Mouse (Mus musculus): Measurements from ENCODE around the gene Tbx4.

Gene Tbx4

GRCm38 (mm10) chr11:85857997-85858698, 28.1 kb upstream of the Tbx4 start:
- no peak for DNase-seq

DNA sequence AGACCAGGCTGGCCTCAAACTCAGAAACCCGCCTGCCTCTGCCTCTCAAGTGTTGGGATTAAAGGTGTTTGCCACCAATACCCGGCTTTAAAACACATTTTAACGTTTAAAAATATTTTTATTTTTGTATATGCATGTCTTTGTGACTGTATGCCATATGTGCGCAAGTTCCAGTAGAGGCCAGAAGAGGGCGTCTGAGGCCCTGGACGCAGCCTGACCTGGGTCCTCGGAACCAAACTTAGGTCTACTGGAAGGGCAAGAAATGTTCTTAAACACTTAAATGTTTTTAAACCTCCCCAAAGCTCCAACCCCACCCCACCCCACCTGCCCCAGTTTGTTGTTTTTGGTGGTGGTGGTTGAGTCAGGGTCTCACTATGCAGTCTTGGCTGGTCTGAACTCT, 21.9 kb upstream of the Tbx4 start:
- peak in 1 of 2 experiments; percentile 30 for DNase-seq

- no peak for DNase-seq
Observed at GRCm38 (mm10) chr11:85876059-85876788, 10.0 kb upstream of the Tbx4 start.

DNA sequence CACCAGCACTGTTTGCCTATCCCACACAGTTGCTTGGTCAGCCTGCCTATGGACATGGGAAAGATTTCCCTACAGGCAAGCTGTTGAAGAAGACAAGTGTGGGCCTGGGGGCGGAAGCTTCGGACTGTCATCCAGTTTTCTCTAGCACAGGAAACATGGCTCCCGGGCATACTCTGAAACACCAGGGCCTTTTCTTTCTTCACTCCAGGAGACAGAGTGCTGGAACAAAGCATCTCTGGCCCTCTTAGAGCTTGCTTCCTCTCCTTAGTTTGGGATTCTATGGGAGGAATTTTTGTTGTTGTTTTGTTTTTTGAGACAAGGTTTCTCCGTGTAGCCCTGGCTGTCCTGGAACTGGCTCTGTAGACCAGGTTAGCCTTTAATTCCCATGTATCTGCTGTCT, 1.7 kb upstream of the Tbx4 start:
- DNase-seq = no peak

DNA sequence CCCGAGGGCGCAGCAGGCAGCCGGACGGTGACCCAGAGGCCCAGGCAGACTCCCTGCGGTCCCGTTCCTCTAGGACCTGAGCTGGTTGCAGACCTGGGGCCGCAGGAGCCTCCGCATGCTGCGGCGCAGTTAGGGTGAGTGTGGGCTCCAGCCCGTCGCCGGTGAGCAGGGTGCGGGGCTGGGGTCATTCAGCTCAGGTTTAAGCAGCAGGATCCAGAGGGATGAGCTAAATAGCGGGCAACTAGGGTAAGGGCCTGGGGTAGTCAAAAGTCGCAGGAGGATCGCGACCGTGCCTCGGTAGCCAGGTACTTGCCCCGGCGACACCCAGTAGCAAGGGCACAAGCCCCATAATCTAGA, 185 bp downstream of the Tbx4 start:
- DNase-seq = no peak

GRCm38 (mm10) chr11:85887273-85887672, 1.1 kb downstream of the Tbx4 start:
- DNase-seq = no peak

GRCm38 (mm10) chr11:85887801-85888450, 1.7 kb downstream of the Tbx4 start:
- DNase-seq = peak in 1 of 2 experiments; percentile 24

- peak; percentile 40 to 63 for DNase-seq
Observed at GRCm38 (mm10) chr11:85888451-85888961, 2.3 kb downstream of the Tbx4 start.

DNA sequence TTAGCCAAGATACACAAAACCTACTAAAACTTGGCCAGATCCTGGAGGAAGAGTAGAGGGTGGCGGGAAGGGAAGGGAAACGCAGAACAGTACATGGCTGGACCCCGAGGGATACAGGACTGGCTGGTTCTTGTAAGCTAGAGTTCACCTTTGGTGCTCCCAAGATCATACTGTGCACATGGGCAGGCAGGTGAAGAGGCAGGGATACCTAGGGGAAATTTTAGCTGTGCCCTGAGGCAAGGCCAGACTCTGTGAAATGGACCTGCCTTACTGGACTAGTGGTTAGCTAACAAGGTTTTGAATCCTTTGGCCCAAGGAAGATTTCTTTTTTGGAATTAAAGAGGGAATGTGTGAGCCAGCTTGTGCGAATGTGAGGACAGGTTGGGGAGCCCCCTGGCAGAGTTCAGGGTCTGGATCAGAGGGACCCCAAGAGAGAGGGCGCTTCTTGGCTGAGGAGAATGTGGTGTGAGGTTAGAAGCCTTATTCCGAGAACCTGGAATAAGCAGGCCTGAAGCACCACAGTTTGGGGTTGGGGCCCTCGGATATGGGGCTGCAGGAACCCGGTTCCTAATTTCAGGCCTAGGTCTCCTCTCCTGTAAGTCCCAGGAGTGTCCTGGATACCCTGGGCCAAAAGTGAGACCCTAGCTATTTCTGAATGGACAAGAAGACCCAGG, 3.0 kb downstream of the Tbx4 start:
- DNase-seq = no peak

- peak; percentile 41 to 73 for DNase-seq
Observed at GRCm38 (mm10) chr11:85889730-85890562, 3.7 kb downstream of the Tbx4 start.

DNA sequence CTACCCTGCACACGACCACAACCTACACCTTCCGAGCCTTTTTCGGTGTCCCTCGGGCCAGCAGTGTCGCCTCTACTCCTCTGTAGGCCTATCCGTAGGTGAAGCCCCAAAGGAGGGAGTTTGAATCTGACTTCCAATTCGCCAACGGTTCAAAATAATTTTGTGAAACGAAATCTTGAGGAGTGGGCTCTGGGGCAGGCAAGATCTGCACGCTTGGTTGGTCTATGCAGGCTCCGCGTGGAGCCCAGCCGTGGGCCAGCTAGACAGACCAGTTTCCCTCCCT, 4.3 kb downstream of the Tbx4 start:
- no peak for DNase-seq

DNA sequence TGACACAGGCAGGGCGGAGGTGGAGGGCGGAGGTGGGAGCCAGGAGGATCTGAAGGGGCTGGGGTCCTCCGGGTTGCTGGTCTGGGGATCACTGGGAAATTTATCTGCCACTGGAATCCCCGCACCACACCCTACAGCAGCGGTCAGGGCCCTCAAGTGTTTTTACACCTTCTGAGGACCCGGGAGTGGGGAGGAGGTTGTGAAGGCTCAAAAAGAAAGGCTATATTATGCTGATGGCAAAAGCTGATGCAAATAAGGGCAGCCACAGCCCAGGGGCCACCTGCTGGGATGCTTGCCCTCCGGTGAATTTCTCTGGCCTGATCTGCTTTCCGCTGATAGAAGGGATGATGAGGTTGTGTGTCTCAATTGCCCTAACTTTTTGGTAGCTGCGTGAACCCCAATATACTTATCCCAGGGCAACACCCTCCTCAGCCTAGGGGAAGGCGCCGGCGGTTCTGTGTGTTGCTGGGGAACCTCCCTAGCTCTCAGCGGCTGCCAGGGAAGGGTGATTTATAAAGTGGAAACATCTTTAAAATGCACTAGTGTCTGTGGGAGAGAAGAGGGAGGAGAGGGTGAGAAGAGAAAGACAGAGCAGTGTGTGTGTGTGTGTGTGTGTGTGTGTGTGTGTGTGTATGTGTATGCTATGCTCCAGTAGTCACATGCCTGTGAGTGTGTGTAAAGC, 4.9 kb downstream of the Tbx4 start:
- peak; percentile 41 to 54 for DNase-seq

- DNase-seq = no peak
Observed at GRCm38 (mm10) chr11:85891692-85892040, 5.4 kb downstream of the Tbx4 start.

DNA sequence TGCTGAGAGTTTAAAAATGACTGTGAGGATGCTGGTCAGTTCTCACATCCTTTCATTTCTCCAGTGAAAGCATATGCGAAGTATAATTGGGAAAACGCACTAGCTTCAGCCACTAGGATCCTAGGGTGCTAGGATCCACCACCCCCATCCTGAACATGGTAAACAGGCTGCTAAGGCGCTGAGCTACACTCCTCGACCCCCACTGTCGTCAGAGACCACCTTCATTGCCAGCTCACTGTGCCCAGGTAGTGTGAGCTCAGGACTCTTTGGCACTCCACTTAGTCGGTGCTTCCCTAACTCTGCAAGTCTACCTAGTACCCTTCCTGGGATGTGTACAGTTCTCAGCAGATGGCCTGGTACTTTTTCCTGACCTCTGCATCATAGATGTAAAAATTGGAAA, 6.5 kb downstream of the Tbx4 start:
- no peak for DNase-seq

GRCm38 (mm10) chr11:85893400-85894135, 7.3 kb downstream of the Tbx4 start:
- DNase-seq = peak in 1 of 2 experiments; percentile 60

DNA sequence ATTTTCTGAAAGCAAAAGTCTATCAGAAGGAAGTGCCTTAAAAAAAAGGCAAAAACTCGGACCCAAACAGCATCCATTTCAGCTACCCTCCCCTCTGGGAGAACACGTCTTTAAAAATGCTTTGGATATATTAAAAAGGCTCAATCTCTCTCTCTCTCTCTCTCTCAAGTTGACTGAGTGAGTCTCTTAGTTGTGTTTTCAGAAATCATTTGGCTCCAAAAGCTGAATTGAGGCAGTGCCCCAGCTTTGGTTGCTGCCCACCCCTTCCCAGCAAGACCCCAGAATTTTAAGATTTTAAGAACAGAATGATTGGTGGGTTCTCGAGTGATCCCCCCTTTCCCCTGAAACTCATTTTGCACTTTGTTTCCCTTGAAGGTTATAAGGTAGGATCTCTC, 7.9 kb downstream of the Tbx4 start:
- DNase-seq = no peak

- peak; percentile 81 to 93 for DNase-seq
Observed at GRCm38 (mm10) chr11:85894731-85895545, 8.7 kb downstream of the Tbx4 start.

GRCm38 (mm10) chr11:85896335-85896985, 10.2 kb downstream of the Tbx4 start:
- peak; percentile 57 to 87 for DNase-seq

GRCm38 (mm10) chr11:85900291-85900690, 14.1 kb downstream of the Tbx4 start:
- DNase-seq = no peak

DNA sequence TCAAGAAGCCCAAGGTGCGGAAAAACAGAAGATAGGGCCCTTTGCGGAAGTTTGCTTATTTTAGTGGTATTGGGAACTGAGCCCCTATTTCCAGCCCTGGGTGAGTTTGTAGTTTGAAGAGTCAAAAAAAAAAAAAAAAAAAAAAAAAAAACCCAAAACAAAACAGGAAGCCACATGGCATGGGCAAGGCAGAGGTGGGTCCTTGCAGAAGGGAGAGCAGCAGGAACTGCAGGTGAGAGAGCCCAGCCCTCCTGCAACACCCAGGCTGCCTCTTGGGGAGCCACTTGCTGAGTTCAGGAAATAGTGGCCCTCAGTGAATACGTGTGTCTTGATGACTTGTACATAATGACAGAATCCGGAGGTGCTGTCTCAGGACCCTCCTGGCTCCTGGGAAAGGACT, 23.3 kb downstream of the Tbx4 start:
- no peak for DNase-seq
